Mouse (Mus musculus) CH12.LX (cell line): ENCODE data around the gene Msh3.

Experiments used
- CTCF ChIP-seq, 2 experiments: IDR thresholded peaks in 1 of 2; conservative IDR thresholded peaks in 1 of 2; 2 replicates each; pipeline ENCODE4 v1.5.1; 2011 to 2012; ENCODE audit warnings: low read depth in 2 of 2, low read length in 2 of 2, improper control_type of control experiment in 1 of 2, inconsistent platforms in 1 of 2, mild to moderate bottlenecking in 1 of 2, moderate library complexity in 1 of 2
- E2F4 ChIP-seq: IDR thresholded peaks from 2 replicates; pipeline ENCODE4 v1.6.1; 2011; ENCODE audit warnings: low read depth, low read length, improper control_type of control experiment; ENCODE audit not compliant: insufficient replicate concordance
- ELF1 ChIP-seq: IDR thresholded peaks from 2 replicates; pipeline ENCODE4 v1.6.1; 2014; ENCODE audit warnings: low read depth, mild to moderate bottlenecking, inconsistent platforms, low read length, improper control_type of control experiment
- EP300 ChIP-seq: IDR thresholded peaks from 2 replicates; pipeline ENCODE4 v1.6.1; 2011; ENCODE audit warnings: low read length, improper control_type of control experiment
- IRF4 ChIP-seq: IDR thresholded peaks from 2 replicates; pipeline ENCODE4 v1.6.1; 2014; ENCODE audit warnings: low read depth, mild to moderate bottlenecking, inconsistent platforms, low read length, improper control_type of control experiment
- MAX ChIP-seq: IDR thresholded peaks from 2 replicates; pipeline ENCODE4 v1.6.1; 2011; ENCODE audit warnings: low read length, improper control_type of control experiment
- POLR2A ChIP-seq: IDR thresholded peaks from 2 replicates; pipeline ENCODE4 v1.6.1; 2011; ENCODE audit warnings: low read depth, mild to moderate bottlenecking, improper control_type of control experiment, low read length
- SIN3A ChIP-seq: IDR thresholded peaks from 2 replicates; pipeline ENCODE4 v1.6.1; 2012; ENCODE audit warnings: low read length, improper control_type of control experiment, inconsistent platforms
- TCF12 ChIP-seq: IDR thresholded peaks from 2 replicates; pipeline ENCODE4 v1.6.1; 2014; ENCODE audit warnings: low read depth, mild to moderate bottlenecking, inconsistent platforms, low read length, improper control_type of control experiment
- ZC3H11A ChIP-seq: IDR thresholded peaks from 2 replicates; pipeline ENCODE4 v1.6.1; 2012; ENCODE audit warnings: low read depth, mild to moderate bottlenecking, inconsistent platforms, low read length, improper control_type of control experiment
- ZKSCAN1 ChIP-seq: IDR thresholded peaks from 2 replicates; pipeline ENCODE4 v1.6.1; 2012; ENCODE audit warnings: low read depth, inconsistent platforms, low read length, improper control_type of control experiment, borderline replicate concordance
- ZNF384 ChIP-seq: IDR thresholded peaks from 2 replicates; pipeline ENCODE4 v1.6.1; 2012; ENCODE audit warnings: low read depth, low read length, improper control_type of control experiment, inconsistent platforms

DNA sequence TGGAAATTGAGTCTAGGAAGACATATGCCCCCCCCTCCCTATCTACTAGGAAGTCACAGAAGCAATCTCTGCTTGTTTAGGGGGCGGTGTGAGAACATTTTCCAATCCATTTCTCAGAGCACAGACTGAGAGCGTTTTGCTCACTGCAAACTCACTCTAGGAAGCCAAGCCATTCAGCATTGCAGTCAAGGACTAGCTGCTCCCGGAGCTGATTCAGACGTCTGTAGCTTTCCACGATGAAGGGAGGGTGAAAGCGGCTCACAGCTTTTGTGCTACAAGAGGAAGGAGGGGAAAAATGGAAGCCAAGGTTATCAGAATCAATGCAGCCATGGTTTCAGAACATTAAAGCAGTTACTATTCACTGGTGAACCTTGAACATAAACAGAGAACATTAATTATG lies 91.2 kb downstream of the Msh3 start:
- no peak for TF ChIP-seq ELF1
- TF ChIP-seq CTCF (conservative IDR thresholded peaks at IDR 0.05 in 1 of 2, IDR thresholded peaks at IDR 0.05 in 1 of 2; ENCODE audit: low read depth in 2 of 2, low read length in 2 of 2): no peak
- no peak for TF ChIP-seq EP300
- no peak for TF ChIP-seq IRF4
- no peak for TF ChIP-seq TCF12
- TF ChIP-seq E2F4: no peak
- TF ChIP-seq POLR2A: no peak
- no peak for TF ChIP-seq SIN3A
- no peak for TF ChIP-seq ZNF384
- TF ChIP-seq MAX: no peak
- TF ChIP-seq ZKSCAN1: no peak
- no peak for TF ChIP-seq ZC3H11A
